In genomic region chr8:84063861-84064610, GRCm38 (mm10) we compare ENCODE assay signal across 9 mouse cellular contexts. TPM values are rescaled to one million over a fixed set of nuclear protein-coding genes. Genes with fewer than 3 reads are reported as not detected.
DNase-seq lines count a peak whose midpoint lies in the region; ATAC-seq lines count a peak whose summit lies in the region.
"Had no signal": no experiment of that assay in that cellular context is flagged by ENCODE, and none has a peak within 500 bp of the region (broad histone marks: within the 10 kb centered on the region; RNA-seq: fewer than 3 reads in every experiment).

No protein-coding gene starts in this region.

- ATAC-seq in granulocyte monocyte progenitor cell, adult 5-6 weeks (replicated peaks; ENCODE audit: poor library complexity, severe bottlenecking), result peak; percentile 18
- ATAC-seq: intestine, embryonic 15.5 days had no signal

- DNase-seq in spleen, adult 18-20 months, result peak; percentile 61 to 69
- DNase-seq in spleen, adult 12 weeks (ENCODE audit: low spot score), result no peak
- peak; percentile 79 for DNase-seq in naive thymus-derived CD4-positive, alpha-beta T cell, adult 2 months (ENCODE audit: low read depth)
- no peak for DNase-seq in right cerebral cortex, postnatal 4 days
- no peak for DNase-seq in cerebellum, adult 11-12 months
- DNase-seq in kidney, postnatal 14 days, result no peak
- DNase-seq: layer of hippocampus, postnatal 36 days had no signal

RNA-seq across cellular contexts. Expression of gene Gm10643, which starts 0.9 kb away (rescaled TPM):
- 0.90 and 1.5 TPM in 2 replicates for total RNA-seq in granulocyte monocyte progenitor cell, adult 5-6 weeks (2014; fragmentation: Nextera tagmentation)
- 0.34 and 1.8 TPM in 2 replicates for total RNA-seq in granulocyte monocyte progenitor cell, adult 5-6 weeks (2017)

RNA-seq across cellular contexts. Expression of gene Rfx1, which starts 2.6 kb away (rescaled TPM):
- 6.9 and 13.6 TPM in 2 replicates for total RNA-seq in granulocyte monocyte progenitor cell, adult 5-6 weeks (2014; fragmentation: Nextera tagmentation)
- total RNA-seq in granulocyte monocyte progenitor cell, adult 5-6 weeks (2017), result 3.1 and 4.3 TPM in 2 replicates

RNA-seq across cellular contexts. Expression of gene Rln3, which starts 19.2 kb away (rescaled TPM):
- not detected in 2 replicates for total RNA-seq in granulocyte monocyte progenitor cell, adult 5-6 weeks (2014; fragmentation: Nextera tagmentation)
- total RNA-seq in granulocyte monocyte progenitor cell, adult 5-6 weeks (2017), result not detected in 2 replicates
- total RNA-seq: layer of hippocampus, postnatal 36 days had no signal

RNA-seq across cellular contexts. Expression of gene Il27ra, which starts 21.6 kb away (rescaled TPM):
- total RNA-seq in granulocyte monocyte progenitor cell, adult 5-6 weeks (2014; fragmentation: Nextera tagmentation), result 0.88 and 0.90 TPM in 2 replicates
- total RNA-seq in granulocyte monocyte progenitor cell, adult 5-6 weeks (2017), result 1.4 and 1.9 TPM in 2 replicates

RNA-seq across cellular contexts. Expression of gene Dcaf15, which starts 40.5 kb away (rescaled TPM):
- total RNA-seq in granulocyte monocyte progenitor cell, adult 5-6 weeks (2014; fragmentation: Nextera tagmentation), result 19.9 and 23.9 TPM in 2 replicates
- total RNA-seq in granulocyte monocyte progenitor cell, adult 5-6 weeks (2017), result 15.2 and 16.9 TPM in 2 replicates

Comparison
In these comparisons a context has a peak if more than half of its experiments do, and no peak if none do; other contexts are left out.
1. DNase-seq: peak in spleen, adult 18-20 months (2 of 2) and naive thymus-derived CD4-positive, alpha-beta T cell, adult 2 months (single experiment); none in spleen, adult 12 weeks (single experiment), right cerebral cortex, postnatal 4 days (single experiment), cerebellum, adult 11-12 months (single experiment) and kidney, postnatal 14 days (single experiment).